Mouse (Mus musculus): ENCODE results near the gene Cd2bp2.

DNA sequence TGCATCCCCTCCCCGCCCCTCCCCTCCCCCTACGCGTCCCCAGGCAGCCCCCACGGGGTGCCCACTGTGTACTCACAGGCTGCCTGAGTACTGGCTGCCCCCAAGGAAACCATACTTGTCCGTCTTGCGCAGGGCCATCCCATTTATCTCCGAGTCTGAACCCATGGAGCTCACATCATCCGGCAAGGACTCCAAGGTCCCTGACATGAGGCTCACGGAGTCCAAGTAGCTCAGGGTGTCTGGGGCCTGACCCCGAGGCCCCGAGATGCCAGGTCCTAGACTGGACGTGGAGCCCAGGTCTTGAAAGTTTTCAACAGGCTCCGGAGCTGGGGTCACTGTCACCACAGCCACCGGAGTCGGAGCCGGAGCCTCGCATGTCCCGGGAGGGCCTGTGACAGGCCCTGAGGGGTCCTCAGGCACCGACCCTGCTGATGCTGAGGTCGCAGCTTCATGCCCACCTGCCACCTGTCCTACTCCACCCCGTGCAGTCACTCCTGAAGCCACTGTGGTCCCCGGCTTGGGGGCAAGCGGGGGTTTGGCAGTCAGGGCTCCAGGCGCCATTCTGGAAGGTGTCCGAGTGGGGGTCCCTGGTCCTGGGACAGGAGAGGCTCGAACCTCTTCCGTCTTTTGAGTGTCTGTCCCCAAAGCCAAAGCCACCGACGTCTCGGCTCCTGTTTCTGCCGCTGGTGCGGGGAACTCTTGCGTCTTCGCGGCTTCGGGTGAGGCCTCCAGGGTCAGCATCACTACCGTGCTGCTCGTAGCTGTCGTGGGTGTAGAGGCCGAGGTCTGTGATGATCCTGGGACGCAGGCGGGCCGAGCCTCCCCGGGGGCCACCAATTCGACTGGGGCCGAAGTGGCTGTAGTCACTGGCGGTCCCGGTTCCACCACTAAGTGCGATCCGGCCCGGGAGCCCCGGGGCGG is 11.8 kb upstream of the Cd2bp2 start:
- TF ChIP-seq CTCF (conservative IDR thresholded peaks at IDR 0.05; ENCODE audit: insufficient read depth, insufficient read length, low read depth, low read length) (no peak), POLR2A (IDR thresholded peaks at IDR 0.05; ENCODE audit: low read depth, low read length) (no peak)

All from kidney, adult 2 months (tissue).